Mouse (Mus musculus): ENCODE data around the gene Birc2.

Gene Birc2

DNA sequence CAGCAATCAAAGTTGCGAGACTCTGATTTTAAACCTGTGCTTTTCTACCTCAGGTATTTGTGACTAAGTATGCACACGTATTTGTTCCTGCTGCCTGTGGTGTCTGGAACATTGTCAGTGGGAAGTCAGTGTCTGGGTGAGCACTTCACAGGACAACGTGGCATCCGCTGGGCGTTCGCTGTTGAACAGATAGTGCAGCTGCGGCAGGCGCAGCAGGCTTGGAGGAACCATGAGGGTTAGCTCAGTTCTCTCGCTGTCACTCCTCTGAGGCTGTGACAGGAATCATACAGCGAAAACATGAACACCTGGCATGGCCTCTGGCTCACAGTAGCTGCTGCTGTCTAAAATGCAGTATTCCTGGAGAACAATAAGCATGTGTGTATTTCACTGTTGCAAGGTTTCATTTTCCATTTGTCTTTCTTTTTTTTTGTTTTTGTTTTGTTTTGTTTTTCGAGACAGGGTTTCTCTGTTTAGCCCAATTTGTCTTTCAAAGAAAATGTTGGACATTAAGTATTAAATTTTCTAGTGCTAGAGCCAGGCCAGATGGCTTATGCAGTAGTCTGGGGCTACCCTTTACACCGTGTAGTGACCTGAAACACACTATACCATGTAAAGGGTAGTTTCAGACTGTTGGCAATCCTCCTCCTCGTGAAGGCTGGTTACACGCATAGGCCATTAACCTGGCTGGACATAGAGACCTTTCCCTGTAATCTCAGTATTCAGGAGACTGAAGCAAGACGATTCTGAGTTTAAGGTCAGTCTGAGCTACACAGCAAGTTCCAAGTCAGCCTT, 52.8 kb downstream of the Birc2 start:
- DNase-seq: no peak

DNA sequence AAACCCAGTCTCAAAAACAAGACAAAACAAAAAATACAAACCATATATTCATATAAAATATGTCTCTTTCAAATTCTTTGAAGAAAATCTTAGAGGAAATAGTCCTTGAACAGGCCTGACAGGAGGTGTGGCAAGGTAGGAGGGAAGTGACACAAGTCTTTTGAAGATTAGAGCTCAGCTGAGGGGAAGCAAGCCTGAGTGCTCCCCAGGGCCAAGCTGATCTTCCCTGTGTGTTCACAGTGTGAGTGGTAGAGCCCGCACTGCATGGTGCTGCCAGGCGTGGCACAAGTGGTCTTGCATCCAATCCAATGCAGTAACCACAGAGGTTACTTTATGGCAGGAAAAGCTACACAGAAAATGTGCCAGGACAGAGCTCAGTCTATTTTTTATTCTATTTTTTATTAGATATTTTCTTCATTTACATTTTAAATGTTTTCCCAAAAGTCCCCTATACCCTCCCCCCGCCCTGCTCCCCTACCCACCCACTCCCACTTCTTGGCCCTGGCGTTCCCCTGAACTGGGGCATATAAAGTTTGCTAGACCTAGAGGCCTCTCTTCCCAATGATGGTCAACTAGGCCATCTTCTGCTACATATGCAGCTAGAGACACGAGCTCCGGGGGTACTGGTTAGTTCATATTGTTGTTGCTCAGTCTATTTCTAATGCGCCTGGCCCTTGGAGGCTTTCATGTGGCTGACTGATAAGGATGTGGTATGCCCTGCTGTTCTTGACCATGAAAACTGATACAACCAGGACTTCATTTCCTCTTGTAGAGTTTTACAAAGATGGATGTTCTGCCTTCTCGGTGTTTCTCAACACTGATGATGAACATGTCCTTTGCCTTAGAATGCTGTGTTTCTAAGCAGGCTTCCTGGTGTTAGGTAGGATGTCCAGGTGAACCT, 56.4 kb downstream of the Birc2 start:
- DNase-seq: no peak

DNA sequence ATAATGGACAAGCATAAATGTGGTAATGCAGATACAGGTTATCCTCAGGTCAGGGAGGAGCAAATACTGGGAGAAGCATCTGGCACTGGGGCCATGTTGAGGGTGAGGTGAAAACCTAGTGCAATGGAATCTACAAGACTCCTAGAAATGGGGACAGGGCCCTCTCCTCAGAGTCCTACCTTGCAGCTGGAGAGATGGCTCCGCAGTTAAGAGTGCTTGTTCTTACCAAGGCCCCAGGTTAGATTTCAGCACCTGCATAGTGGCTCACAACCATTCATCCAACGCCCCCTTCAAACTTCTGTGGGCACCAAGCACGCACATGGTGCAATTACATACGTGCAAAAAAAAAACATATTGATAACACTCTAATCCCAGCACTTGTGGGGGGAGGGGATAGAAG, 57.1 kb downstream of the Birc2 start:
- DNase-seq: no peak

DNA sequence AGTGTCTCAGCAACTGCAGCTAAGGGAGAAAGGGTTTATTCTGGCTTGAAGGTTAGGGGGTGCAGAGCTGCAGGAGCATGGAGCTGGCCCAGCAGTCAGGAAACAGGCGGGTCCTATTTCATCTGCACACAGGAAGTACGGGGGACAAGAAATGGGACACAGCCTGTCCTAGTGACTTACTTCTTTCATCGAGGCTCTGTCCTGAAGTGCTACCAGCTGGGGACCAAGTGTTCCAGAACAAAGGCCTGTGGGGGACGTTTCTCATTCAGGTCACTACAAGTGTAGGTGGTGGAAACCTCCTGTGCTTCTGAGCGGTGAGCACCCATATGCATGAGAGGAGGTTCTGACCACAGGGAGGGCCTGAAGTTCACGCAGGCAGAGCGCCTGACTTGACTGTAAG, 58.1 kb downstream of the Birc2 start:
- no peak for DNase-seq

DNA sequence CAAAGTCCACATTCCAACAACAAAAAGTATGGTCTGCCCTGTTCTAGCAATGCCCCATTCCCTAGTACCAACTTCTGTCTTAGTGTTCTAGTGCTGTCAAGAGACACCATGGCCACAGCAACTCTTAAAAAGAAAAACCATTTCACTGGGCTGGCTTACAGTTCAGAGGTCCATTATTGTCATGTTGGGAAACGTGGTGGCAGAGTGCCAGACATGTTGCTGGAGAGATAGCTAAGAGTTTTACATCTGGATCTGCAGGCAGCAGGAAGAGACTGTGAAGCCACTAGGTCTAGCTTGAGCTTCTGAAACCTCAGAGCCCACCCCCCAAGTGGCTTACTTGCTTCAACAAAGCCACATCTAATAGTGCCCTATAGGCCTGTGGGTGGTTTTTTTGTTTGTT, 59.2 kb downstream of the Birc2 start:
- no peak for DNase-seq

DNA sequence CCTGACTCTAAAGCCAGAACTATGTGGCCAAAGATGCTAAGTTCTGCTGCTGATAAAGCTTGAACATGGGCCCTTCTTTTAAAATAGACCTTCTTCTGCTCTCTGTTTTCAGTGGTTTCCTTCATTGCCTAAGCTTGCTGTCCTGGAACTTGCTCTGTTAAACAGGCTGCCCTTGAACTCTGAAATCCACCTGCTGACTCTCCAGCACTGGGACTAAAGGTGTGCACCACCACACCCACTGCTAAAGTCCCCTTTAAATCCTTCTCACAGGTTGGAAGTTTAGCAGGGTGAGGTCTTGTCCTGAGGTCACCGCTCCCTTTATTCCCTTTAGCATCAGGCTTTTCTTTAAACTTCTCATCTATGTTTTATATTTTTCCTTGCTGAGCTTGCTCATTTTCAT, 59.9 kb downstream of the Birc2 start:
- DNase-seq: no peak

DNA sequence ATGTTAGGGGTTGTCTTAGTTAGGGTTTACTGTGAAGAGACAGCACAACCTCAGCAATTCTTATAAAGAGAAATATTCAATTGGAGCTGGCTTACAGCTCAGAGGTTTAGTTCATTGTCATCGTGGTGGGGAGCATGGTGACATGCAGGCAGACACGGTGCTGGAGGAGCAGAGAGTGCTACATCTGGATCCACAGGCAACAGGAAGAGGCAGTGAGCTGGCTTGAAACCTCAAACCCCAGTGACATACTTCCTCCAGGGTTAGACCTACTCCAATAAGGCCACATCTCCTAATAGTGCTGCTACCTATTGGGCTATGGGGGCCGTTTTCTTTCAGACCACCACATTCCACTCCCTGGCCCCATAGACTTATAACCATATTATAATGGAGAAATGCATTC, 60.9 kb downstream of the Birc2 start:
- no peak for DNase-seq

DNA sequence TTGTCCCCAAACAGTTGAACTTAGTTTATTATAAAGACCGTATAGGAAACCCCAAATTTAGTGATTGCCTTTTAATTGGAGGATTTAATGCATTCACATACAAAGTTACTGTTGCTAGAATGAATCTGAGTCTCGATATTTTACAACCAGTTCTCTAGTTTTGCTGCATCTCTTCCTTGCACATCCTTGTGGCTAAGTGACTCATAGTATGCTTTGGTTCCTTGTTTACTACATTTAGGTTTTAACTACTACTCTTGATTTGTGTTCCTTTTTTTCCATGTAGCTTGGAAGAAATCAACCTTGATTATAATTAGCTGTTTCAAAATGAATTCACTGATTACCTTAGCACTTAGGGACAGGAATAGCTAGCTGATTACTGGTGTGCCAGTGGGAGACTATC, 61.9 kb downstream of the Birc2 start:
- no peak for DNase-seq

DNA sequence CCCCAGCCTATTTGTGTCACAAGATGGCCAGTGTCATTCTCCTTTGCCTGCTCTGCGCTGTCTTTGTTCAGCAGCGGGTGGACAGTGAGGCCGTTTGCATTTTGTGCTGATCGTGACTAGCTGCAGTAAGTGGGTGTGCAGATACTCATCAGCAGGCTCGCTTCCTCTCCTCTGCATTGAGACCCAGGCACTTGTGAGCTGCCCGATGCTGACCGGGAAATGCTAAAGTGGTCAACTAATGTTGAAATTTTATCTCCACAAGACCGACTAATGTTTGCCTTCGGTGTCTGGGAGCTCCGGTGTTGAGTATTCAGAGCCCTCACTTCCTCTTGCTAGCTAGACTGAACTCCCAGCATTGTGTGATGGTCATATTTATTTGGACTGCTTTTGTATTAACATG, 62.3 kb downstream of the Birc2 start:
- DNase-seq: no peak

DNA sequence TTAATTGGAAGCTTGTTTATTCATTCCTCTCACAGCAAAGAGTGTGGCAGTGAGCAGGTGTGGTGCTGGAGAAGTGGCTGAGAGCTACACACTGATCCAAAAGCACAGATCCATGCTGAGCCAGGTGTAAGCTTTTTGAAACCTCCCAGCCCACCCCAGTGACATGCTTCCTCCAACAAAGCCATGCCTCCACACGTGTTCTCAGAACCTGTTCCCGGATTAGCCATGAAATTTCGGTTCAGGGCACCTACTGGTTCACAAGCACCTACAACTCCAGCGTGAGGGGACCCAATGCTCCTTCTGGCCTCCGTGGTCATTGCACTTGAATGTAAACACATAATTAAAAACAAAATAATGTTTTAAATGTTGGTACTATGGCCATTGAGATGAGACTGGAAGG, 63.2 kb downstream of the Birc2 start:
- no peak for DNase-seq

DNA sequence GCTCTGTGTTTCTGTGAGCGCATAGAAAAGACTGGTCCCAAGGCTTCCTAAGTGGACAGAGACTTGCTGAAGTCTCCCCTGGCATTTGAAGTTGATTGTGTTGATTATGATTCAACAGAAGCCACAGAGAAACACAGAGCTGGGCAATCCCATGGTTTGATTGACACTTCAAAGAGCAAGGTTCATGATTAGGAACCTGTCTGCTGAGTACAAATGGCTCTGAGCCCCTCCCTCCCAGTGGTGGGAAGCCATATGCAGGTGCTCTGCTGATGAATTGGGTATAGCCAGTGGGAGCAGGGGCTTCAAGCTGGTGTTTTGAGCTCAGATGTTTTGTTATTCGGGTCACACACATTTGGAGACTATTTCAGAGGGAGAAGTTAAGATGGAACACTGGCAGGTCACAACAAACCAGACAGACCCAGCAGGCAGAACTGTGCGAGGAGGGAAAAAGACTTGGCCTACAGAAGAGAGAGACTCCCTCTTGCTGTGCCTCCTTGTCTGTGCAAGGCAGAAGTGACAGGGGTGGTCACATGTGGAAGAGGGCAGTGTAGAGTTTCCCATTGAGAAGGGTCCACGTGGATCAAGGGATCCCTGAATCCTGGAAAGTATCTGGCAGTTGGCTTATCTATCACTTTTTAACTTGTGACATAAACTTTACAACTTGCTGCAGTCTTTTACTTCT, 64.0 kb downstream of the Birc2 start:
- no peak for DNase-seq

DNA sequence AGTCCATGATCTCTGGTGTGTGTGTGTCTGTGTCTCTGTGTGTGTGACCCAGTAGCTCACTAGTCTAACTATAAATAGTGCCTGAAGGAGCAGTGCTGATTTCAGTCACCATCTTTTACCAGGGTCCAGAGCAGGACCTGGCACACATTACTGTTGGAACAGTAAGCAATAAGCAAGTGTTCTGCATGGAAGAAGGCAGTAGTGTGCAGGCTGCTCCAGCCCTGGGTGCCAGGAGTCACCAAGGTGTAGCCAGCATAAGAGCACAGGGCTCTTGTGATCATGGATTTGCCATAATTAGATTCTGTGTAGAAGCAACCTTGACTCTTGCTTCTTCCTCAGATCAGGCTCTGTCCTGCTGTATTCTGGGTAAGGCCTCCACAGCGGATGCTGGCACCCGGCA, 64.5 kb downstream of the Birc2 start:
- DNase-seq: no peak

DNA sequence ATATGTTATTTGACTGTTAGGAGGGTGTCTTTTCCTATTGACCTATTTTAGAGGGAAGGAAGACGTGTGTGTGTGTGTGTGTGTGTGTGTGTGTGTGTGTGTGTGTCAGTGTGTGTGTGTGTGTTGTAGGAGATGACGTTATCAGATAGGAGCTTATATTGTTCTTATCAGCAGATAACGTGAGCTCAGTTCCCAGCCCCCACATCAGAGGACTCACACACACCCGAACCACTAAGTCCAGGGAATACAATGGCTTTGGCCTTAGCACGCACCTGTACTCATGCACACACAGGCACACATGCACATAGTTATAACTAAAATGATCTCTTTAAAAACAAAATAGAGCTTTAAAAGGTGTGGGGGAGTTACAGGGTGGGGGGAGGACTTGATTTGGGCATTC, 67.4 kb downstream of the Birc2 start:
- no peak for DNase-seq

DNA sequence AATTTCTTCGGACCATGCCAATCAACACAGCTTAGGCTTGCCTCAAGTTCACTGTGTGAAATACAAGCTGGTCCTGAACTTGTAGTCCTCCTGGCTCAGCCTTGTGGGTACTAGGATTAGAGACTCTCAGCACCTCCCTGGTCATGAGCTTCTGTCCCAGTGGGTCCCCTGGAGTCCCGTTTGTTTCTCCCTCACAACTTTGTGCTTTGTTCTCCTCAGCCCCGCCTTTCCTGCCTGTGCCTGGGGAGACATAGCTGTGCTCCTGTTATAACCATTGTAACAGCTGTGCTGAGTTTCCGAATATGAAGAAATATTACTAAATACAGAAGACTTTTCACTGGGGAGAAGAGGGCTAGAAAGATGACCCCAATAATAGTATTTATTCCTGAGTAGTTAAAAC, 67.8 kb downstream of the Birc2 start:
- no peak for DNase-seq

All from right cerebral cortex, postnatal 25 days (tissue).